Mouse (Mus musculus): ENCODE data around the gene Lhfpl2. TPM values are rescaled to one million over a fixed set of nuclear protein-coding genes. Genes with fewer than 3 reads are reported as not detected.

Gene Lhfpl2
- polyA plus RNA-seq, 1 experiment from 2014 or later, result 4.3 TPM

DNA sequence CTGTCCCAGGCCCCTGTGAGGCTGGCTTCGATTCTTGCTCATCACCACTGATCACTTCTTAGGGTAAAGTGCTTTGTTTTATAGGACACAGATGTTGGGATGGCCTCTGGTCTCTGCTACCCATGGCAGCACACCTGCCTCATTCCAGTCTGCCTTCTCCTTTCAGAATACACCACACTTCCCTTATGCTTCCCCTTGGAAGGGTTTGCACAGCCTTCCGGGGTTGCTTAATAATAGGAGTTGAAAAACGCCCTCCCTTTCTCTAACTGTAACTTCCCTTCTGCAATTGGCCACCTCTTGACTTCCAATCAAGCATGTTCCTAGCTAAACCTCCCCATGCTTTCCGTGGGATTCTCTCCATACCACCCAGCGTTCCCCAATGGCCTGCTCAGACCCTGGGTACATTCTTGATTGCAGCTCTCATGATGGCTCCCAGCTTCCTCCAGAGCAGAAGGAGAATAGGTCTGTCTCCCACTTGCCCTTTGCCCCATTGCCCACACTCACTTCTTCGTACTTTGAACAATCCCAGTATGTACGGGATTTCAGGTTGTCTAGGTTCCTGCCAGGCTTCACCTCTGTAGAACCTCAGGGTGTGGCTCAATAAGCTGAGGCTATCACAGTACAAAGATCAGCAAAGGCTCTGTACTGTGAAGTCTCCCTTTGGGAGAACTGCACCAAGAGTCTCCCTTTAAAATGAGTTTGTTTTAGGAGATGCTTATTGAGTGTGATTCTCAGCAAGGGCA, 102.1 kb downstream of the Lhfpl2 start:
- no peak overlapping the region for H3K4me3 ChIP-seq (ENCODE audit: low read depth, low read length)
- ATAC-seq, result peak; percentile 23; the same call in 1 of the 2 replicates
- WGBS (ENCODE audit: insufficient replicate concordance), result 56% methylated on average over 7 of the region's 7 CpGs
- no peak overlapping the region for H3K4me2 ChIP-seq (ENCODE audit: low read depth, low read length)
- H3K36me3 ChIP-seq (replicated peaks; ENCODE audit: insufficient read depth, low read length), result no peaks in the 10 kb centered on the region
- no peaks in the 10 kb centered on the region for H3K27me3 ChIP-seq (ENCODE audit: insufficient read depth, low read length)
- TF ChIP-seq EP300 (IDR thresholded peaks at IDR 0.05; ENCODE audit: low read depth) (no peak), CTCF (IDR thresholded peaks at IDR 0.05; ENCODE audit: low read depth) (no peak)
- H3K4me1 ChIP-seq (ENCODE audit: insufficient read depth), result peaks cover 23% of the 10 kb centered on the region
- no peak overlapping the region for H3K9ac ChIP-seq (replicated peaks)
- no peaks in the 10 kb centered on the region for H3K9me3 ChIP-seq (ENCODE audit: low read length)
- peak overlapping the region; percentile 70; the same call in 1 of the 2 replicates for H3K27ac ChIP-seq (ENCODE audit: low read depth)
- no peak for DNase-seq

DNA sequence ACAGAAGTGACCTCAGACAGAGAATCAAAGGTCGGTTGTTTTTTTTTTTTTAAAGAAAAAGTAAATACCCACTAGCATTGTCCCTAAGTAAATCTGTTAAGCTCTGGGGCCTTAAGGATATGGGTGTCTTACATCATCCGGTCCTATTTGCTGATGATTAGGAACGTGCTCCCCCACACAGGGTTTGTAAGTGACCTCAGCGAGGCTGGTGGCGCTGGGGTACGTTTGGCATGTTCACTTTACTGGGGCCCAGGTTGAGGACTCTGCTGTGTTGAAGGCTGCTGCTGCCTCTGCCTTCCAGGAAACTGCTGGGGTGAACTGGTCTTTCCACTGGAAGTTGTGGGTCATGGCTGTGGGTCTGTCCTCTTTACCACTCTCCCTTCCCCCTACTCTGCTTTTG, 106.9 kb downstream of the Lhfpl2 start:
- H3K9ac ChIP-seq (replicated peaks), result no peak overlapping the region
- no peaks in the 10 kb centered on the region for H3K36me3 ChIP-seq (replicated peaks; ENCODE audit: insufficient read depth, low read length)
- no peak overlapping the region for H3K4me2 ChIP-seq (ENCODE audit: low read depth, low read length)
- H3K4me1 ChIP-seq (ENCODE audit: insufficient read depth), result peaks cover 18% of the 10 kb centered on the region; the same call in 1 of the 2 replicates
- 48% methylated on average over 6 of the region's 6 CpGs for WGBS (ENCODE audit: insufficient replicate concordance)
- H3K27me3 ChIP-seq (ENCODE audit: insufficient read depth, low read length), result no peaks in the 10 kb centered on the region
- H3K4me3 ChIP-seq (ENCODE audit: low read depth, low read length), result no peak overlapping the region
- peak; percentile 38; the same call in 1 of the 2 replicates for ATAC-seq
- no peaks in the 10 kb centered on the region for H3K9me3 ChIP-seq (ENCODE audit: low read length)
- no peak overlapping the region for H3K27ac ChIP-seq (ENCODE audit: low read depth)
- no peak for TF ChIP-seq EP300 (IDR thresholded peaks at IDR 0.05; ENCODE audit: low read depth)
- no peak for TF ChIP-seq CTCF (IDR thresholded peaks at IDR 0.05; ENCODE audit: low read depth)
- no peak for DNase-seq

DNA sequence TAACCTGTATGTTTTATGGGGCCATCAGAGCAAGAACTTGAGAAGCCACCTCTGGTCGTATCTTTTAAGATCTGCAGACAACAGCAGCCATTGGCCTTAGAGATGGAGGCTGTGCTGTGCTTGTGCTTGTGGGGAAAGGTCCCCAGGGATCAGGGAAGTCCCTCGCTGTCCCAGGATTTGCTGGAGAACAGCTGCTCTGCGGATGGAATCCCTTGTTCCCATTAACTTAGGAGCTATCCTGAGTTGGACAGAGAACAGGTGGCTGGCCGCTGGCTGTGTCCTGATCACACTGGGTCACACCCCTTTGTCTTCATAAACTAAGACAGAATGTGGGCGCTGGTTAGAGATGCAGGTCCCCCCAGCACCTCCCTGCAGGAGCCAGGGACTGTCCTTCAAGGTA, 110.7 kb downstream of the Lhfpl2 start:
- no peaks in the 10 kb centered on the region for H3K27me3 ChIP-seq (ENCODE audit: insufficient read depth, low read length)
- no peaks in the 10 kb centered on the region for H3K36me3 ChIP-seq (replicated peaks; ENCODE audit: insufficient read depth, low read length)
- 78% methylated on average over 5 of the region's 5 CpGs for WGBS (ENCODE audit: insufficient replicate concordance)
- ATAC-seq, result no peak
- H3K9me3 ChIP-seq (ENCODE audit: low read length), result no peaks in the 10 kb centered on the region
- H3K4me2 ChIP-seq (ENCODE audit: low read depth, low read length), result no peak overlapping the region
- H3K4me1 ChIP-seq (ENCODE audit: insufficient read depth), result peaks cover 7% of the 10 kb centered on the region; the same call in 1 of the 2 replicates
- H3K27ac ChIP-seq (ENCODE audit: low read depth), result no peak overlapping the region
- H3K9ac ChIP-seq (replicated peaks), result no peak overlapping the region
- no peak overlapping the region for H3K4me3 ChIP-seq (ENCODE audit: low read depth, low read length)
- TF ChIP-seq CTCF (IDR thresholded peaks at IDR 0.05; ENCODE audit: low read depth), result no peak
- no peak for DNase-seq

DNA sequence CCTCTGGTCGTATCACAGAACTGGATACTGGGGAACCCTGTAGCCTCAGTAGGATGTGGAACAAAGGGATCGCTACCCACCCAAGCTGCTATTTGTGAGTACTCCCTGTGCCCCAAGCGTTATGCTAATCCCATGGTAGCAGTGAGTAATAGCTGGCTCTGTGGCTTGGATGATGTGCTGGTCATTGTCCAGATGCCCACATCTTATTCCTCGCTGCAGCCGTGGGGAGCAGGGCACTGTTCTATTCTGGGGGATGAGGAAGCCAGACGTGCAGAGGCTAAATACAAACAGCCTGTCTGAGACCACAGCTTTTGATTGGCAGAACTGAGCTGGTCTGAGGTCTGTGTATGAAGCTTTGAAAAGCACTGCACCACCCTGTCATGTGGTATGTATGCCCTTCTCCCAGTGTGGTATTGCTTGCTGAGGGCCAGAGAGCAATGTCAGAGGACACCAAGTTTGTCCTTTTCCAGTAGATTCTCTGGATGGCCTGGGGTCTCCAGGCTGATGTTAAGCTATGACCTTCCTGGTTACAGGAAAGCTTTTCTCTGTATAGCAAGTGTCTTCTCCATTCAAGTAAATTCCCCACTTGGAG, 111.8 kb downstream of the Lhfpl2 start:
- ATAC-seq (no peak), DNase-seq (no peak)
- H3K4me3 ChIP-seq (ENCODE audit: low read depth, low read length), result no peak overlapping the region
- H3K4me2 ChIP-seq (ENCODE audit: low read depth, low read length), result no peak overlapping the region
- H3K36me3 ChIP-seq (replicated peaks; ENCODE audit: insufficient read depth, low read length), result no peaks in the 10 kb centered on the region
- no peak for TF ChIP-seq CTCF (IDR thresholded peaks at IDR 0.05; ENCODE audit: low read depth)
- TF ChIP-seq EP300 (IDR thresholded peaks at IDR 0.05; ENCODE audit: low read depth), result no peak
- H3K9me3 ChIP-seq (ENCODE audit: low read length), result no peaks in the 10 kb centered on the region
- no peak overlapping the region for H3K9ac ChIP-seq (replicated peaks)
- peaks cover 17% of the 10 kb centered on the region for H3K4me1 ChIP-seq (ENCODE audit: insufficient read depth)
- H3K27me3 ChIP-seq (ENCODE audit: insufficient read depth, low read length), result 0 out of 2 replicates have a peak, but pooled peaks cover 3% of the 10 kb centered on the region
- WGBS (ENCODE audit: insufficient replicate concordance), result 56% methylated on average over 6 of the region's 6 CpGs
- no peak overlapping the region for H3K27ac ChIP-seq (ENCODE audit: low read depth)

DNA sequence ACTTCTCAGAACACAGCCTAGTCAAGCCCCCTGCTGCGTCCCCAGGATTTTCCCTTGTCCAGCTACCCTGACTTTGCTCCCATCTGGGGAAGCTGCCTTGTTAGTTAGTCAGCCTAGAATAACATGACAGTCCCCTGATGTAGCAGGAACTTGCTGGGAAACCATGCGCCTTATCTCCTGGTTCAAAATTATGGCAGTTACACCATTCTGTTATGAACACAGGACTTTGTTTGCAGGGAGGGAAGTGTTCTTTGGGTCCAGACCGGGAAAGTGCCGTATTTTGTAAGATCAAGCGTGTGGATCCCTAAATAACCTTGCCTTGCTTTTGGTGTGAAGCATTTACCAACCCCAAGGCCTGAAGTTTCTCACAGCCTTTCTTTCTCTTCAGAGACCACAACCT, 114.0 kb downstream of the Lhfpl2 start:
- WGBS (ENCODE audit: insufficient replicate concordance), result 44% methylated on average over 5 of the region's 5 CpGs
- peaks cover 21% of the 10 kb centered on the region for H3K4me1 ChIP-seq (ENCODE audit: insufficient read depth)

DNA sequence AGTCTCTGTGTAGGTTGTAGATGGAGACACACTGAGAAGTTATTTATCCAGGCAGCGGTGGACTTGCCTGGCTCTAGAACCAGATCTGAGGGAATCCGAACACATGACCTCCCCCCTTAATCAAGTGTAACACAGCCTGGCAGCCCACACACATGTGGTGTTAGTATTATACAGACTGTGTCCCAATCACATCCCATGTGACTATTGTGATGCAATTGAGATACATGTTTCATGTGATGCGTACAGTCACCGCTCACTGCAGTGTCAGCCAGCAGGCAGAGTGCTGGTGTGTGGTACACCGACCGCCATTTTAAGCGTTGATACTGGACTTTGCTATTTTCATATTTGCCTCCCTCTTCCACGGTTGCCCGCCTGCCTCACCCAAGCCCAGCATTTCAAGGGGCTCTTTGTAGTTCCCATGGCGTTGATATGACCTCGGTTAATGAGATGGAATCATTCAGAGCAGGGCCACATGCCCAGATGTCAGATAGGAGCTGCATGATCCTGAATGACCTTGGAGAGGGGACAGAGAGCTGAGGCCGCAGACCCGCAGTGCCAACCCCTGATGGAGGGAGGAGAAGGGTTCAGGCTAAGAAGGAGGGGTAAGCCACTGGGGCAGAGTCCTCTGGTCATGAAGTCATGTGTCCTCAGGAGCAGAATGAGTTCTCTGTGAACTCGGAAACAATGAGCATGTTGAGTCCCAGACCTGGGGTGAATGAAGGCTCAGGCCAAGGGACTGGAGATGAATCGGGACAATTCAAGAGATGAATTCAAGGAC, 115.1 kb downstream of the Lhfpl2 start:
- H3K9ac ChIP-seq (replicated peaks), result no peak overlapping the region
- TF ChIP-seq EP300 (IDR thresholded peaks at IDR 0.05; ENCODE audit: low read depth) (no peak), CTCF (IDR thresholded peaks at IDR 0.05; ENCODE audit: low read depth) (no peak)
- H3K27me3 ChIP-seq (ENCODE audit: insufficient read depth, low read length), result peaks cover 10% of the 10 kb centered on the region; the same call in 1 of the 2 replicates
- no peak overlapping the region for H3K4me2 ChIP-seq (ENCODE audit: low read depth, low read length)
- no peaks in the 10 kb centered on the region for H3K36me3 ChIP-seq (replicated peaks; ENCODE audit: insufficient read depth, low read length)
- no peaks in the 10 kb centered on the region for H3K9me3 ChIP-seq (ENCODE audit: low read length)
- no peak for ATAC-seq
- H3K4me3 ChIP-seq (ENCODE audit: low read depth, low read length), result no peak overlapping the region
- DNase-seq, result no peak
- WGBS (ENCODE audit: insufficient replicate concordance), result 86% methylated on average over 15 of the region's 15 CpGs
- H3K27ac ChIP-seq (ENCODE audit: low read depth), result no peak overlapping the region
- H3K4me1 ChIP-seq (ENCODE audit: insufficient read depth), result peaks cover 21% of the 10 kb centered on the region

More for the DNA sequence above, 114.0 kb downstream of the Lhfpl2 start:
- Histone ChIP-seq H3K9ac (replicated peaks) (no peak overlapping the region), H3K36me3 (replicated peaks; ENCODE audit: insufficient read depth, low read length) (no peaks in the 10 kb centered on the region), H3K4me2 (ENCODE audit: low read depth, low read length) (no peak overlapping the region), H3K27ac (ENCODE audit: low read depth) (no peak overlapping the region), H3K27me3 (ENCODE audit: insufficient read depth, low read length) (peaks cover 10% of the 10 kb centered on the region; the same call in 1 of the 2 replicates), H3K4me3 (ENCODE audit: low read depth, low read length) (no peak overlapping the region), H3K9me3 (ENCODE audit: low read length) (no peaks in the 10 kb centered on the region)
- DNase-seq (no peak), ATAC-seq (no peak)
- TF ChIP-seq EP300 (IDR thresholded peaks at IDR 0.05; ENCODE audit: low read depth) (no peak), CTCF (IDR thresholded peaks at IDR 0.05; ENCODE audit: low read depth) (no peak)
